Mouse (Mus musculus) adrenal gland, adult 8-10 months (tissue): Measurements from ENCODE around the gene Tspan3. TPM values are rescaled to one million over a fixed set of nuclear protein-coding genes. Genes with fewer than 3 reads are reported as not detected.
A peak's percentile ranks its signal among the peaks of the same experiment; 100 is the strongest.

Source experiments
- DNase-seq: peaks from one replicate; pipeline ENCODE4 v3.0.0; 2022
- total RNA-seq, 4 experiments: library from RNA; stranded (reverse); gene quantifications; 2 replicates each; pipeline ENCODE4 v1.2.4; 2022

The Tspan3 gene
- total RNA-seq, 4 experiments from 2014 or later = 114 to 151 (median 125) TPM

- no peak for DNase-seq
Measured at GRCm38 (mm10) chr9:56107527-56107926, 57.8 kb downstream of the Tspan3 start.

DNA sequence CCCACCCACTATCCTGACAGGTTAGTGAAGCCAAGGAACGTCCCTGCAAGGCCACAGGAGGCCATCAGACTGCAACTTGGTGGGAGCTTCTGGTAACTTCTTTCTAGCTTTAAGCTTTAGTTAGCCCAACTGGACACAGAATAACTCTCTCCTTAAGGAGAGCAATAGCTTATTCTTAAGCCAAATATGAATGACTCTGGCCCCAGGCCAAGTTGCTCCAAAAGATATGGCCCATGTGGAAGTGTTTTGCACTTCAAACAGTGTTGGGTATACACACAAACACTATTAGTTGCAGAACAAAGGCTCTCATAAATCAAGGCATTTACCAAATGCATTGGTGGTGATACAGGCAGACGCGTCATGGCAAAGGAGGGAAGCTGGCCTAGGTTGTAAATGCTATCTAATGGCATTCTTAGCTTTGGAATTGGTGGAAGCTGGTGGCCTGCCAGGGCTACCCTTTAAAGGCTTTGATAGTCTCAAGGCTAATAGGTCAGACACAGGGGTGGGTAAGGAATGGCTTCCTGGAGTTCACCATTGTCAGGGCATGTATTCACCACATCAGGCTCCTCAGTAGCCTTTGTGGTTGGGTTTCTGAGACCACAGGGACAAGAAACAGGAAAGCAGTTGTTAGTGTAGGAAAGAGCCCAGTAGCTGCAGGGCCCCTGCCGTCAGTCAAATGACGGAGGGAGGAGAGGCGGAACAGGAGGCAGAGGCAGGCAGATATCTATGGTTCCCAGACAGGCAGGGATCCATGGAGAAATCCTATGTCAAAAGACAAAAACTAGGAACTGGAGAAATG is 58.8 kb downstream of the Tspan3 start:
- DNase-seq = no peak

GRCm38 (mm10) chr9:56104921-56105320 is 60.4 kb downstream of the Tspan3 start:
- DNase-seq = no peak

DNA sequence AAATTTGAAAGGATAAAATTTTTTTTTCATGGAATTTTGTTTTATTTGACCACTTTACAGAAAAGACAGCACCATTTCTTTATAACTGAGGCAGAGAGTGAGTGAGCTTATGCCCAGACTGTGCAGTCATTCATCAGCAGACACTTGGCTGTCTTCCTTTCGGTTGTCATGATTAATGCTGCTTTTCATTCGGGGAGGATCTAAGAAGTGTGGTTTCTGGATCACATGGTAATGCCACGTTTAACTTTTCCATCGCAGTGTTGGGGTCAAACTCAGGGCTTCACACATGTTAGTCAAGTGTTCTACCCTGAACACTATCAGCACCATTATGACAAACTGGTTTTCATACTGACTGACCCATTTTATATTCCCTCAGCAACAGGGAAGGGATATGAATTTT is 64.3 kb downstream of the Tspan3 start:
- DNase-seq = no peak

GRCm38 (mm10) chr9:56100041-56100522 is 65.2 kb downstream of the Tspan3 start:
- no peak for DNase-seq

GRCm38 (mm10) chr9:56097584-56098298 is 67.5 kb downstream of the Tspan3 start:
- DNase-seq = no peak

GRCm38 (mm10) chr9:56092102-56092501 is 73.2 kb downstream of the Tspan3 start:
- DNase-seq = no peak

DNA sequence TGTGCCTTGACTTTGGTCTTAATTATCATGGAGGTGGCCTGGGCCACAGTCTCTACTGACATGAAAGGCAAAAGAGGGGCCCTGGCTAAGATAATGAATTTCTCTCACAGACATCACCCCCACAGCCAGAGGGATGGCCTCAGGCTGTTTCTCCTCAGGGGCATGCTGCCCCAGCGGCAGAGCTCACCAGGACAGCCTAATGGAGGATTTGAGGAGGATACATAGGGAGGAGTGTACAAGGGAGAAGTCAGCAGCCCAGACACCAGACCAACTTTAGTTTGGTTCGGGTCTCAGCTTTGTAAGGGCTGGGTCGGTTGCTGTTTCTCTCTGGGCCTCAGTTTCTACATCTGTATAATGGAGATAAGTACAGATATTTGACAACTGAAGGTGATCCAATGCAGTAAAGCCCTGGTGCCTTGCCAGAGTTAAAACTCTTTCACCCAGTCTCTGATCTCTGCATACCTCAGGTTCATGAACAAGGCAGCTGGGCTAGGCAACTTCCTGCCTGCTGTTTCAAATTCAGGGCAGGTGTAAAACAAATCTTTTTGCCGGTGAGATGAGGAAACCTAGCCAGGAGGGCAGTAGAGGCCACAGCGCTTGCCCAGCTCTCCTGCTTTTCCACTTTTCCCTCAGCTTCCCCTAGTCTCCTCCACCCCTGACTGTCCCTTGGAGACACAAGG is 74.6 kb downstream of the Tspan3 start:
- DNase-seq = no peak

DNA sequence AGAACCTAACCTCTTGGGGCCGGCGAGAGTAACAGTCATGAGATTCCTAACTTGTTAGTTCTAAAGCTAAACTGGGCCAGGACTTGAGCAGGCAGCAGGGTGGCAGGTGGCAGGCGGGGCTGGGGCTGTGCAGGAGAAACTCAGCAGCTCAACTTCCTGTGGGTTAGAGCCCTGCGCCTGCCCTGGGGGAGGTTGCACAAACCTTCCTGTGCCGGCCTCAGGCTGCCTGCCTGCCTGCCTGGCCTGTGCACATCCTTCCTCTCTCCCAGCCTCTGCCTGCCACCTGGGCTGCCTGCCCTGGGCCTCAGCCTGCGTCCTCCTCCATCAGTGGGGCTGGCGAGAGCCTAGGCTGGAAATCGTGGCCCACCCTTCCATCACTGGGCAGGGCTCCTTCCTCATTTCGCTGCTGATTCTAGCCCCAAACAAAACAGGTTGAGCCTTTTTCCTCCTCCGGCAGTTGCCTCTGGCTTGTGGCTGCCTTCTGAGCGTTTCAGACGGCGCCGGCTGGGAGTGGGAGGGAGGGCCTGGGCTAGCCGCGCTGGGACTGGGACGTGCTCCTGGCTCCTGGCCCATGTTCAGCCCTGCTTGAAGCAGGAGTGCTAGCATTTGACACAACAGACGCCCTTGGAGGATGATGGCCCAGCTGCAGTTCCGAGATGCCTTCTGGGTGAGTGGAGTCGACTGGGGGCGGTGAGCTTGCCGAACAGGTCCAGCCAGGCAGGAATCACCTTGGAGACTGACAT is 75.3 kb downstream of the Tspan3 start, which contains the start of gene Pstpip1:
Gene Pstpip1 (plus strand): TSS at position 185 of the 743 bp plus-strand sequence.
- peak; percentile 36 for DNase-seq

DNA sequence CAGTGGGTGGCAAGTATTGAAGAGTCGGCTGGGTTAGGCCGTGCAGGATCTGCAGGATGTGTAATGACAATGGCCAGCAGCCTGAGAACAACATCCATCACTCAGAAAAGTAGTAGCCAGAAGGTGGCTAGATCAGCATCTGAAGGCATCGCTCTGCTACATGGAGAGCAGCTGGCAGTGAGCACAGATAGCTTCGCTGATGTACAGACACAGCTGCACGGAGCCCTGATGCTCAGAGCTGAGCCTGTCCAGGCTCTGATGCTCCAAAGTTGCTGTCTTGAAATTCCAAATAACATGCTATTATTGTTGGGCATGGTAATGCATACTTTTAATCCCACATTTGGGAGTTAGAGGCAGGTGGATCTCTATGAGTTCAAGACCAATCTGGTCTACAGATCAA is 78.8 kb downstream of the Tspan3 start:
- no peak for DNase-seq

Other genes starting within 250 kb of the Tspan3 start
- gene Scaper, start 227.4 kb downstream of the Tspan3 start, total RNA-seq = 10 to 100 TPM; 11.4 to 20.1 (median 14.3) TPM
- gene 4930563M21Rik, start 154.9 kb downstream of the Tspan3 start, total RNA-seq = not detected
- 10 to 100 TPM; 38.6 to 56.7 (median 49.2) TPM for gene Rcn2, start 123.6 kb downstream of the Tspan3 start, total RNA-seq
- 1 to 10 TPM; 1.0 to 2.5 (median 2.0) TPM for gene Pstpip1, start 75.5 kb downstream of the Tspan3 start, total RNA-seq